Mouse (Mus musculus) T-helper 1 cell (primary cell): ENCODE measurements around the gene Fyb.

Source experiments
- in situ Hi-C: fragments of 300-600 bp; cut with MboI, MseI; formaldehyde crosslinking; loops from one replicate; pipeline ENCODE4 v1.15.1; 2025; ENCODE audit warnings: high pct_unique_total_duplicates

Fyb gene

GRCm38 (mm10) chr15:6522653-6523167 is at the start of gene Fyb:
TSS of gene Fyb (plus strand) at chr15:6522853.
- in situ Hi-C loops, result loop anchor here (5.0 kb wide), 1 partner anchor 45 kb away; no protein-coding TSS in a partner anchor

DNA sequence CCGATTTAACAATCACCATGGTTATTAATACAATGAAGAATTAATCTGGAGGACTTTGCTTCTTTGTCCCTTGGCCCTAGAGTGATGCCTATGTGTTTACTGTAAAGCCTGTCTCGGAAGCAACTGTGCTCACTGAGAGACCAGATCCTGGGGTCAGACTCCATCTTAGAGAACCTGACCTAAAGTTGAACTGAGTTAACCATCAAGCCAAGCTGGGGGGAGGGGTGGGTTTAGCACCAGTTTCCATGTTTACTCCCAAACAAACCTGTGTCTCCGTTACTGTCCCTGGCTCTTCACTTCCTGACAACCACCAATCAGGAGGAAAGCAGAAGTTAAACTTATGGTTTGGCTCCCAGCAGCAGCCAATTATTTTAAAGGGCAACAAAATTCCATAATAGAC is 39.1 kb upstream of the Fyb start:
- in situ Hi-C loops, result no loop called here

- in situ Hi-C loops, result loop anchor here (10.0 kb wide), 1 partner anchor 72 kb away; no protein-coding TSS in a partner anchor
Measured at GRCm38 (mm10) chr15:6492386-6492785, 30.3 kb upstream of the Fyb start.

DNA sequence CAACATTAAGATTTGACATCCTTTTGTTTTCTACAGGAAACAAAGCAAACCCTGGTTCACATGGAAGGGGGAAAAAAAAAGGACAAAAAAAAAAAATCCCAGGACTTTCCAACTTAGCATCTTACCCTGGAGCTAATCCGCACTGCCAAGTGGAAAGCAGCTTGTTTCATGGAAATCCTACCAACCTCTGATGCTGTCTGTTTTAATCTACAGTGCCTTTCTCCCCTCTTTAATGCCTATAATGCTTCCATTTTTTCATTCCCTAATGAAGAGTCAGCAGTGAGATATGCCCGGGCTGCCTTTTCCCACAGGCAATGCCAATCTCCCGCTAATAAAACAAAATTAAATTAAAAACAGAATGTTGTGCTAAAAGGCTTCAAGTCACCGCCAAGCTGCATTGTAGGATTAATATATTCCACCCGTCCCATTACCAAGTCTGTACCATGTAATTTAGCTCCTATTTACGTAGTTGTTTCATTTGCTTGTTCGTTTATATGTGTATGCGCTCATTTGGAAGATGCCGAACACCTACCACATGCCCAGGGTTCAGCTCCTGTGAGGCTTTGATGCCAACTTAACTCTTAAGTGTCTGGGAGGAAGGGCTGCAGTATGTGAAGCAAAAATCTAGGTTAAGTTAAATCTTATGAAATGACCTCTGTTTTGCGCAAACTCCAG is 24.1 kb upstream of the Fyb start:
- in situ Hi-C loops, result loop anchor here (10.0 kb wide), 1 partner anchor 66 kb away; no protein-coding TSS in a partner anchor

- in situ Hi-C loops, result no loop called here
Measured at GRCm38 (mm10) chr15:6500787-6501186, 21.9 kb upstream of the Fyb start.

- in situ Hi-C loops, result no loop called here
Measured at GRCm38 (mm10) chr15:6517525-6517924, 5.1 kb upstream of the Fyb start.

GRCm38 (mm10) chr15:6519417-6520255 is 3.0 kb upstream of the Fyb start:
- in situ Hi-C loops, result loop anchor here (5.0 kb wide), 1 partner anchor 48 kb away; no protein-coding TSS in a partner anchor

GRCm38 (mm10) chr15:6520505-6521155 is 2.0 kb upstream of the Fyb start:
- in situ Hi-C loops, result loop anchor here (5.0 kb wide), 1 partner anchor 47 kb away; no protein-coding TSS in a partner anchor

DNA sequence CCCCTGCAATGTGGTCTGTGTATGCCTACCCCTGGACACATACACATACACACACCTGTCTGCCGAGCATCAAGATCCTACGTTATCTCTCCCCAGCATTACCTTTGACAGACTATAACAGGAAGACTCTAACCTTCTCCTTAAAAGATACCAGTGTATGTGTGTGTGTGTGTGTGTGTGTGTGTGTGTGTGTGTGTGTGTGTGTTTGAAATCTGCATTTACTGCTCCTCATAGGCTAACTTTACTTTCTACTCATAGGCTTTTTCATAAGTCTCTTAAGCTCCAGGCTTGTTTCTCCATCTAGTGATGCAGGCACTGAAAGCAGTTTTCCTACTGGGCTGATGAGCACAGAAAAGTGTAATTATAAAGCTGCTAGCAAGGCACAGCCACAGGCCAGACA is 2.1 kb downstream of the Fyb start:
- in situ Hi-C loops, result loop anchor here (5.0 kb wide), 1 partner anchor 42 kb away; no protein-coding TSS in a partner anchor

- in situ Hi-C loops, result no loop called here
Measured at GRCm38 (mm10) chr15:6525386-6525785, 2.7 kb downstream of the Fyb start.

- in situ Hi-C loops, result no loop called here
Measured at GRCm38 (mm10) chr15:6533858-6534343, 11.2 kb downstream of the Fyb start.

DNA sequence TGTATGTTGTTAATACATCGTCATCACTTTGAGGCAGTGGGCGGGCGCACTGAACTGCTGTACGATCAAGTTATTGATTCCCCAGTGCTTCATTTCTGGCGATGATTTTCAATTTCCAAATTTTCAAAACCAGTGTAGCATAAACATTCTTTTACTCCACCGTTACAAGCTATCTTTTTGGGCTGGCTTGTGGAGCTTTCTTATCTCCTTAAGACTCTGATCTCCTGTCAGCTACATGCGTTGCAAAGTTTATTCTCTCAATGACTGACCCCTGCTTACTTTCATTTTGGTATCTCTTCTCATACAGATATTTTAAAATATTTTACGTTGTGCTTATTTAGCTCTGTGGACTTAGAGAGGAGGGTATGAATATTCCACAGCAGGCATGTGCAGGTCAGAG is 11.9 kb downstream of the Fyb start:
- in situ Hi-C loops, result no loop called here

DNA sequence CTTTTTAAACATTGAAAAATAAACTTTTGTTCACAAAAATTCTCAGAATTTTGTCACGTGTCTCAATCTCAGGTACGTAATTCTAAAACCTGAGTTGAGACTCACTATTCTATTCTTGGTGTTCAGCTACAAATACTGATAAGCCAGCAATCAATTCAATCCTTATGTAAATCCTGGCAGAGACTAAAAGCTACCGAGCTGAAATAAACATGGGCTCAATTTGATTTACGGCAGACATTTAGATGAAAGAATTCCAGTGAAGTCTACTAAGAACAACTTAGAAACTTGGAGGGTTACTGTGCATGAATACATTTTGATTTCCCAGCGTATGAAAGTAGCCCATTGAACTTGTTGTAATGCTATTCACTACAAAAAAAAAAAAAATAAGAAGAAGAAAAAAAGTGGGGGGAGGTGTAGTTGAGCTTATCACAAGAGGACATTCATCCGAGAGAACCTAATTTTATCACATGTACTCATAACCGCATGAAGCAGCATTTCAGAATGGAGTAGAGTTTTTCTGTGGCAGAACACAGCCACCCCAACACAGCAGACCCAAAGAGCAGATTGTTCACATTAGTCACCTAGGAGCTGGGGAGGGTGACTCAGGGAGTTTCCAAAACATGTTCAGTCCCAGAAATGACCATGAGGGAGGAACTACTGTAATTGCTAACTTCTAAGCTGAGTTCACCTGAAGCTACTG is 17.1 kb downstream of the Fyb start:
- in situ Hi-C loops, result no loop called here

GRCm38 (mm10) chr15:6548911-6549310 is 26.3 kb downstream of the Fyb start:
- in situ Hi-C loops, result no loop called here

GRCm38 (mm10) chr15:6551875-6552274 is 29.2 kb downstream of the Fyb start:
- in situ Hi-C loops, result no loop called here

DNA sequence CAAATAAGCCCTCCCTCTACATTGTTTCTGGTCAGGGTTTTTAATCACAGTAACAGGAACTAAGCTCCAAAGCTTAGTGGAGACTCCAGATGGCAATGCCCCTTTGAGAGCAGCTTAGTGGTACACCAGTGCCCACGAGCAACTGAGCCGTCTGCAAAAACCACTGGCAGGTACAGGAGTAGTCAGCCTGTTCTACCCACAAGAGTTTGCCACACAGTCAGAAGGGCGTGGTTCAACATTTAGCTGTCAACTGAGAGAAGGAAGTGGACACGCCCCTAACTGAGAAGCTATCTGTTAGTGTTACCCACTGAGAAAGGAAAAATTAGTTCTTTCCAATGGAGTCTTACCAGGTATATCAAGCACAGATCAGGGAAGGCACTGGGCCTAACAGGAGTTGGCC is 32.1 kb downstream of the Fyb start:
- in situ Hi-C loops, result no loop called here

- in situ Hi-C loops, result no loop called here
Measured at GRCm38 (mm10) chr15:6555536-6555935, 32.9 kb downstream of the Fyb start.

DNA sequence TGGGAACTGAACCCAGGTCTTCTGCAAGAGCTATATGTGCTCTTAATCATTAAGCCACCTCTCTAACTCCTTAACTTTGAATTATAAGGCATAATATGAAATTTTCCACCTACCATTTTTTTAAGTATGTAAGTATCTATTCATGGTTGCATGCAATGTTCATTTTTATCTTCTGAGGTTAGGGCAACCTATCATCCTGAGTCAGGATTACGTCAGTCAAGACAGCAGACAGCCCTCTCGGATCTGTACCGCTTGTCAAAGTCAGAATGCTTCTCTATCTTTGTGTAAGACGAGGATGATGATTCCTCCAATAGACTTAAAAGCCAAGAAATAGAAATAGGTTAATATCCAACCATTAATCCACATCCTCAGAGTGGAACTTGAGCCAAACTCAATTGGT is 33.6 kb downstream of the Fyb start:
- in situ Hi-C loops, result no loop called here

- in situ Hi-C loops, result no loop called here
Measured at GRCm38 (mm10) chr15:6556911-6557310, 34.3 kb downstream of the Fyb start.

GRCm38 (mm10) chr15:6557552-6557951 is 34.9 kb downstream of the Fyb start:
- in situ Hi-C loops, result no loop called here

- in situ Hi-C loops, result no loop called here
Measured at GRCm38 (mm10) chr15:6559188-6559587, 36.5 kb downstream of the Fyb start.
